Mouse (Mus musculus): ENCODE results near the gene 1700020N01Rik. TPM values are rescaled to one million over a fixed set of nuclear protein-coding genes. Genes with fewer than 3 reads are reported as not detected.

Gene 1700020N01Rik
- polyA plus RNA-seq, 1 experiment from 2014 or later = 0.36 TPM

- no peaks in the 10 kb centered on the region for H3K36me3 ChIP-seq (ENCODE audit: insufficient read depth, low read length)
- H3K27ac ChIP-seq = no peak overlapping the region
- no peak for TF ChIP-seq CTCF (IDR thresholded peaks at IDR 0.05; ENCODE audit: low read depth)
- H3K4me3 ChIP-seq (replicated peaks; ENCODE audit: low read depth, low read length) = no peak overlapping the region
- no peak overlapping the region for H3K9ac ChIP-seq (ENCODE audit: low read depth, low read length)
- no peak for ATAC-seq (replicated peaks; ENCODE audit: low FRiP score, low read depth)
- 85% methylated on average over 24 of the region's 24 CpGs for WGBS
- DNase-seq (ENCODE audit: low spot score) = no peak
- no peaks in the 10 kb centered on the region for H3K27me3 ChIP-seq (ENCODE audit: insufficient read depth, low read length)
- no peaks in the 10 kb centered on the region for H3K9me3 ChIP-seq (replicated peaks; ENCODE audit: low read length)
- no peak overlapping the region for H3K4me2 ChIP-seq (ENCODE audit: low read length)
- H3K4me1 ChIP-seq (replicated peaks; ENCODE audit: insufficient read depth, low read length) = no peaks in the 10 kb centered on the region
These were observed 59.7 kb downstream of the 1700020N01Rik start for GRCm38 (mm10) chr10:21652426-21653345.

- no peak overlapping the region for H3K4me2 ChIP-seq (ENCODE audit: low read length)
- H3K9me3 ChIP-seq (replicated peaks; ENCODE audit: low read length) = no peaks in the 10 kb centered on the region
- H3K36me3 ChIP-seq (ENCODE audit: insufficient read depth, low read length) = no peaks in the 10 kb centered on the region
- DNase-seq (ENCODE audit: low spot score) (no peak), ATAC-seq (replicated peaks; ENCODE audit: low FRiP score, low read depth) (no peak)
- no peaks in the 10 kb centered on the region for H3K4me1 ChIP-seq (replicated peaks; ENCODE audit: insufficient read depth, low read length)
- no peak overlapping the region for H3K27ac ChIP-seq
- WGBS = 97% methylated on average over 7 of the region's 7 CpGs
- TF ChIP-seq CTCF (IDR thresholded peaks at IDR 0.05; ENCODE audit: low read depth) = peak; percentile 18; the same call in 1 of the 2 replicates
- no peak overlapping the region for H3K4me3 ChIP-seq (replicated peaks; ENCODE audit: low read depth, low read length)
- H3K27me3 ChIP-seq (ENCODE audit: insufficient read depth, low read length) = no peaks in the 10 kb centered on the region
- H3K9ac ChIP-seq (ENCODE audit: low read depth, low read length) = no peak overlapping the region
These were observed 60.5 kb downstream of the 1700020N01Rik start for GRCm38 (mm10) chr10:21653469-21653868.

GRCm38 (mm10) chr10:21659576-21660246, 66.8 kb downstream of the 1700020N01Rik start:
- no peak overlapping the region for H3K27ac ChIP-seq
- H3K9ac ChIP-seq (ENCODE audit: low read depth, low read length) = no peak overlapping the region
- H3K9me3 ChIP-seq (replicated peaks; ENCODE audit: low read length) = no peaks in the 10 kb centered on the region
- no peak for TF ChIP-seq CTCF (IDR thresholded peaks at IDR 0.05; ENCODE audit: low read depth)
- H3K27me3 ChIP-seq (ENCODE audit: insufficient read depth, low read length) = no peaks in the 10 kb centered on the region
- 74% methylated on average over 8 of the region's 8 CpGs for whole genome bisulfite sequencing
- no peaks in the 10 kb centered on the region for H3K36me3 ChIP-seq (ENCODE audit: insufficient read depth, low read length)
- no peak for DNase-seq (ENCODE audit: low spot score)
- no peaks in the 10 kb centered on the region for H3K4me1 ChIP-seq (replicated peaks; ENCODE audit: insufficient read depth, low read length)
- H3K4me3 ChIP-seq (replicated peaks; ENCODE audit: low read depth, low read length) = no peak overlapping the region
- H3K4me2 ChIP-seq (ENCODE audit: low read length) = no peak overlapping the region
- no peak for ATAC-seq (replicated peaks; ENCODE audit: low FRiP score, low read depth)

- Histone ChIP-seq H3K27ac (peak overlapping the region; percentile 83), H3K4me2 (ENCODE audit: low read length) (peak overlapping the region; percentile 28; the same call in 1 of the 2 replicates)
- TF ChIP-seq CTCF (IDR thresholded peaks at IDR 0.05; ENCODE audit: low read depth) = no peak
These were observed 76.0 kb downstream of the 1700020N01Rik start for GRCm38 (mm10) chr10:21668976-21669375.

GRCm38 (mm10) chr10:21669750-21670161, 76.8 kb downstream of the 1700020N01Rik start:
- DNase-seq (ENCODE audit: low spot score) (peak; percentile 74), ATAC-seq (replicated peaks; ENCODE audit: low FRiP score, low read depth) (no peak)
- H3K27me3 ChIP-seq (ENCODE audit: insufficient read depth, low read length) = no peaks in the 10 kb centered on the region
- H3K4me2 ChIP-seq (ENCODE audit: low read length) = peak overlapping the region; percentile 28; the same call in 1 of the 2 replicates
- no peak overlapping the region for H3K4me3 ChIP-seq (replicated peaks; ENCODE audit: low read depth, low read length)
- WGBS = 44% methylated on average over 11 of the region's 11 CpGs
- no peaks in the 10 kb centered on the region for H3K9me3 ChIP-seq (replicated peaks; ENCODE audit: low read length)
- H3K9ac ChIP-seq (ENCODE audit: low read depth, low read length) = no peak overlapping the region
- no peak for TF ChIP-seq CTCF (IDR thresholded peaks at IDR 0.05; ENCODE audit: low read depth)
- no peaks in the 10 kb centered on the region for H3K4me1 ChIP-seq (replicated peaks; ENCODE audit: insufficient read depth, low read length)
- H3K27ac ChIP-seq = peak overlapping the region; percentile 83
- H3K36me3 ChIP-seq (ENCODE audit: insufficient read depth, low read length) = no peaks in the 10 kb centered on the region

More at GRCm38 (mm10) chr10:21668976-21669375, 76.0 kb downstream of the 1700020N01Rik start:
- Histone ChIP-seq H3K9me3 (replicated peaks; ENCODE audit: low read length) (no peaks in the 10 kb centered on the region), H3K9ac (ENCODE audit: low read depth, low read length) (no peak overlapping the region), H3K4me1 (replicated peaks; ENCODE audit: insufficient read depth, low read length) (no peaks in the 10 kb centered on the region), H3K4me3 (replicated peaks; ENCODE audit: low read depth, low read length) (no peak overlapping the region), H3K27me3 (ENCODE audit: insufficient read depth, low read length) (no peaks in the 10 kb centered on the region), H3K36me3 (ENCODE audit: insufficient read depth, low read length) (no peaks in the 10 kb centered on the region)
- 51% methylated on average over 17 of the region's 17 CpGs for WGBS
- DNase-seq (ENCODE audit: low spot score) = peak; percentile 75
- ATAC-seq (replicated peaks; ENCODE audit: low FRiP score, low read depth) = peak; percentile 65; the same call in 1 of the 2 replicates

GRCm38 (mm10) chr10:21670168-21670567, 77.2 kb downstream of the 1700020N01Rik start:
- WGBS = 47% methylated on average over 5 of the region's 5 CpGs
- TF ChIP-seq CTCF (IDR thresholded peaks at IDR 0.05; ENCODE audit: low read depth) = no peak
- Histone ChIP-seq H3K9me3 (replicated peaks; ENCODE audit: low read length) (no peaks in the 10 kb centered on the region), H3K4me1 (replicated peaks; ENCODE audit: insufficient read depth, low read length) (no peaks in the 10 kb centered on the region), H3K9ac (ENCODE audit: low read depth, low read length) (no peak overlapping the region), H3K4me2 (ENCODE audit: low read length) (no peak overlapping the region), H3K36me3 (ENCODE audit: insufficient read depth, low read length) (no peaks in the 10 kb centered on the region), H3K4me3 (replicated peaks; ENCODE audit: low read depth, low read length) (no peak overlapping the region), H3K27ac (0 out of 2 replicates have a peak overlapping the region, but pooled peaks have one; percentile 83), H3K27me3 (ENCODE audit: insufficient read depth, low read length) (no peaks in the 10 kb centered on the region)
- DNase-seq (ENCODE audit: low spot score) = peak; percentile 69
- 0 out of 2 replicates have a peak, but pooled peaks have one; percentile 43 for ATAC-seq (replicated peaks; ENCODE audit: low FRiP score, low read depth)

Other genes with a start within 250 kb of the 1700020N01Rik start
- gene Aldh8a1, start 215.9 kb upstream of the 1700020N01Rik start, polyA plus RNA-seq (2015; fragmentation: Nextera tagmentation; extraction: Ambion mirVana) = 4.7 and 4.8 TPM in 2 replicates

Data from kidney, postnatal 0 days (tissue).